Mouse (Mus musculus): ENCODE data around the gene Gm10518. TPM values are rescaled to one million over a fixed set of nuclear protein-coding genes. Genes with fewer than 3 reads are reported as not detected.
"Not testable (repeated sequence)": the region's sequence is repeated elsewhere in the genome, so short reads cannot be mapped to it uniquely, and the experiment has no call there.

Gene Gm10518
- polyA plus RNA-seq, 1 experiment: not detected

DNA sequence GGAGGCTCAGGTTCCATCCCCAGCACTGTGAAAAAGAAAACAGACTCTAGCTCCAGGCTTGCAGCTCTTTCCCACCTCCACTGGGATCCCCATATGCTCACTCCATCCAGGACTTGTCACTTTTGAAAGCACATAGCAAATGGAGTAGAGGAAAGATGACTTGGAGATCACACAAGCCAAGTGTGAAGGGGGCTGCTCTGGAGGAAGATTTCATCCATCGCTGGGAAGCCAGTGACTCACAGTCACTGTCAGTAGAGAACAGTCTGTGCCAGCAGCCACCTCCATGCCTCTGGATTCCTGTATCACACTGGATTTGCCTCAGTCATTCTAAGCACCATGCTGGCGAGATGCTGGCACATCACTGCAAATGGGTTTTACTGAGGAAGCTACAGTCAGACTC lies 11.4 kb downstream of the Gm10518 start:
- Histone ChIP-seq H3K4me3 (ENCODE audit: insufficient read depth, low read depth, low read length) (no peak overlapping the region), H3K4me1 (ENCODE audit: control insufficient read depth, insufficient read depth, insufficient read length, low read length) (no peaks in the 10 kb centered on the region), H3K27ac (replicated peaks; ENCODE audit: low read depth, low read length) (no peak overlapping the region)

DNA sequence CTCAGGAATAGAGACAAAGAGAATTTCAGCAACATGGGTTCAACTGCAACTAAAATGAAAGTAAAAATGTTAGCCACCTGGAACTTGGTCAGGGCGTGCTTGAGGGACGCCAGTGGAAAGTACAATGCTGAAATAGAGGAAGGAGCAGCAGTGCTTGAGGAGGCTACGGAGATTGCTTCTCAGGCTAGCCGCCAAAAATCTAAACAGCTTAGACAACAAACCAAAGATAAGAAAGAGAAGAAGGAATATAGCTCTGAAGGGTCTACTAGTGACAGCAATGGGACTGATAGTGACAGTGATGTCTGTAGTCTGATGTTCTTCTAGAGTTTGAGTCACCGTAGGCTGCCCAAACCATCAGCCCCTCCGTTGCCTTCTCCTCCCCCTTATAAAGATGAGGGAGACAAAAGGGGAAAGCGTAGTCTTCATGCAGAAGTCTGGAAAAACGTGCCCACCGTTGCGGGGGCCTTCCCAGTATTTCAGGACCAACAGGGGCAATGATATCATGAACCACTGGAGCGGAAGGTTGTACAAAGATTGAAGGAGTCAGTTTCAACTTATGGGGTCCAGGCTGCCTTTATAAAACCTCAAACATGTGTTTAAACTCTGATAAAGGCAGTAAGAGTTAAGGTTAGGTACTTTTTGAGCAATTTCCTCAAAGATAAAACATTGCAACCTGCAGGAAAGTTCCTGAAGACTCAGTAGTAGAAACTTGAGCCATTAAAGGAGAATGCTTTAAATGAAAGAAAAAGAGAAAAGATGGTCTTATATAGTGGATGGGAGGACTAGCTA lies 15.5 kb downstream of the Gm10518 start:
- not testable (repeated sequence) for H3K4me1 ChIP-seq (ENCODE audit: control insufficient read depth, insufficient read depth, insufficient read length, low read length); H3K27ac ChIP-seq (replicated peaks; ENCODE audit: low read depth, low read length); H3K4me3 ChIP-seq (ENCODE audit: insufficient read depth, low read depth, low read length)

DNA sequence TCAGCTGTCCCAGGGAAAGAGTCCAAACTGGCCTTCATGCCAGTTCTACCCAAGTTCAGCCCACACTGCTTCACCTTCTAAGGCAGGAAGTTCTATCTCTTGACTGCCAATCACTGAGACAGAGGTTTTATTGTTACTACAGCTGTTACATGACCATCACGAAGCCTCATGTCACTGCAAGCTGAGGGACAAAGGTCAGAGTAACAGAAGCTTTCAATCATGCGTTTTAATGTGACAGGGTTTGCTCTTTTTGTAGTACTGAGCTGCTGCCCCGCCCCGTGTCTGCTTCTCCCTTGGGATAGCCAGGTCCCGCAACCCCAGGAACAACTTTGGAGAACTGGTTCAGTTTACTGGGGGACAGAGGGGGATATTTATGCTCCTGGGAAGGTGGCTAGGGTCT lies 21.4 kb downstream of the Gm10518 start:
- H3K27ac ChIP-seq (replicated peaks; ENCODE audit: low read depth, low read length): no peak overlapping the region
- H3K4me1 ChIP-seq (ENCODE audit: control insufficient read depth, insufficient read depth, insufficient read length, low read length): no peaks in the 10 kb centered on the region
- no peak overlapping the region for H3K4me3 ChIP-seq (ENCODE audit: insufficient read depth, low read depth, low read length)

GRCm38 (mm10) chr1:179828051-179828450 lies 24.9 kb downstream of the Gm10518 start:
- Histone ChIP-seq H3K27ac (replicated peaks; ENCODE audit: low read depth, low read length) (no peak overlapping the region), H3K4me1 (ENCODE audit: control insufficient read depth, insufficient read depth, insufficient read length, low read length) (no peaks in the 10 kb centered on the region), H3K4me3 (ENCODE audit: insufficient read depth, low read depth, low read length) (no peak overlapping the region)

DNA sequence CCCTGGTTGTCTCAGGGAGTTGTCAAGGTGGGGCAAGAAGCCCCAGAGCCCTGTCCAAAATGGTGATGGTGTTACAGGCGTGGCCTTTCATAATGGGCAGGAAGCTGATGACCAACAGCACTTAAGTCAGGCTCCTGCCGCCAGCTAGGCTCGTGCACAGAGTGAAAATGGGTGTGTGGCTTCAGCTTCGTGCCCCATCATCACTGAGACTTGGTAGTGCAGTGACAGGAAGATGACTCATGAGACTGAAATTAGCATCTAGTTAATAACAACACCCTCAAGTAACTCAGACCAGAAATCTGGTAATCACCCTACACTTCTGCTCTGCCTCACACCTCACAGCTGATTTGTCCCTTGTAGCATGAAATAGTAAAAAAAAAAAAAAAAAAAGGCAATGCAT lies 25.7 kb downstream of the Gm10518 start:
- Histone ChIP-seq H3K4me3 (ENCODE audit: insufficient read depth, low read depth, low read length) (no peak overlapping the region), H3K27ac (replicated peaks; ENCODE audit: low read depth, low read length) (no peak overlapping the region), H3K4me1 (ENCODE audit: control insufficient read depth, insufficient read depth, insufficient read length, low read length) (no peaks in the 10 kb centered on the region)

GRCm38 (mm10) chr1:179832710-179833240 lies 29.6 kb downstream of the Gm10518 start:
- Histone ChIP-seq H3K27ac (replicated peaks; ENCODE audit: low read depth, low read length) (no peak overlapping the region), H3K4me1 (ENCODE audit: control insufficient read depth, insufficient read depth, insufficient read length, low read length) (no peaks in the 10 kb centered on the region), H3K4me3 (ENCODE audit: insufficient read depth, low read depth, low read length) (no peak overlapping the region)

DNA sequence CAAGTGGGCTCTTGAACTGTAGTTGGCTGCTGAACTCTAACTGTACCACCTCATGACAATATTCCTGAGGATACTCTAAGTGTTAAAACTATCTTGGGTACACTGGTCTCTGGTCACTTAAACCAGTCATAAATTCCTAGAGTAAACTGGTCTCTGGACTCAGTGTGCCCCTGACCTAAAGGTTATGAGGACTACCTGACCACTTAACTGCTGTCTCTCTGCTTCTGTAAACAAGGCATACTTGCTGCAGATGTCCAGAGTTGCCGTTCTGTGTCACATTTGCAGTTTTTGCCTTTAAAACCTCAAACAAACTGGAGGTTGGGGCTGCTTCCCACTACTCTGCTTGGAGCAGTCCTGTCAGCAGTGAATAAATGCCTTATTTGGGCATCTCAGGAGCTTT lies 30.4 kb downstream of the Gm10518 start:
- Histone ChIP-seq H3K27ac (replicated peaks; ENCODE audit: low read depth, low read length) (no peak overlapping the region), H3K4me3 (ENCODE audit: insufficient read depth, low read depth, low read length) (no peak overlapping the region), H3K4me1 (ENCODE audit: control insufficient read depth, insufficient read depth, insufficient read length, low read length) (no peaks in the 10 kb centered on the region)

GRCm38 (mm10) chr1:179835753-179836425 lies 32.7 kb downstream of the Gm10518 start:
- no peak overlapping the region for H3K4me3 ChIP-seq (ENCODE audit: insufficient read depth, low read depth, low read length)
- no peaks in the 10 kb centered on the region for H3K4me1 ChIP-seq (ENCODE audit: control insufficient read depth, insufficient read depth, insufficient read length, low read length)
- H3K27ac ChIP-seq (replicated peaks; ENCODE audit: low read depth, low read length): no peak overlapping the region

- Histone ChIP-seq H3K4me1 (ENCODE audit: control insufficient read depth, insufficient read depth, insufficient read length, low read length) (no peaks in the 10 kb centered on the region), H3K27ac (replicated peaks; ENCODE audit: low read depth, low read length) (no peak overlapping the region), H3K4me3 (ENCODE audit: insufficient read depth, low read depth, low read length) (no peak overlapping the region)
Measured at GRCm38 (mm10) chr1:179836426-179837404, 33.5 kb downstream of the Gm10518 start.

GRCm38 (mm10) chr1:179842568-179842967 lies 39.4 kb downstream of the Gm10518 start:
- Histone ChIP-seq H3K4me1 (ENCODE audit: control insufficient read depth, insufficient read depth, insufficient read length, low read length) (no peaks in the 10 kb centered on the region), H3K4me3 (ENCODE audit: insufficient read depth, low read depth, low read length) (no peak overlapping the region), H3K27ac (replicated peaks; ENCODE audit: low read depth, low read length) (no peak overlapping the region)

DNA sequence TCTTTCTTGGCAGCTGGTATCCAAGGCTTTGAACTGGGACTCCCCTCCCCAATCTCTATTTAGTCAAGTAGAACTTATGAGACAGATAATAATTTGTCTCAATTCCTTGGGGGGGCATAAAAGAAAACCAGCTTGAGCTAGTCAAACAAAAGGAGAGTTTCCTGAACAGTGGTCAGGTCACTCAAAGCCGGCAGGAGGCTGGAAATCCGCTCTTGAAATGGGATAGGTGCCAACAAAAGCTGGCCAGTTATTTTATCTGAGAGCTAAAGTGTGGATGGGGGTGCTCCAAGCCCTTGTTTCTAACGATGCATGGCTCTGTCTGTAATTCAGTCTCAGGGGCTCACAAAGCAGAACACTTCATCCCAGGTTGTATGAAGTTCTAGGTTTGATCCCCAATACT lies 40.8 kb downstream of the Gm10518 start:
- Histone ChIP-seq H3K4me1 (ENCODE audit: control insufficient read depth, insufficient read depth, insufficient read length, low read length) (no peaks in the 10 kb centered on the region), H3K4me3 (ENCODE audit: insufficient read depth, low read depth, low read length) (no peak overlapping the region), H3K27ac (replicated peaks; ENCODE audit: low read depth, low read length) (no peak overlapping the region)

- H3K4me1 ChIP-seq (ENCODE audit: control insufficient read depth, insufficient read depth, insufficient read length, low read length): no peaks in the 10 kb centered on the region
- H3K4me3 ChIP-seq (ENCODE audit: insufficient read depth, low read depth, low read length): no peak overlapping the region
- no peak overlapping the region for H3K27ac ChIP-seq (replicated peaks; ENCODE audit: low read depth, low read length)
Measured at GRCm38 (mm10) chr1:179844894-179845293, 41.7 kb downstream of the Gm10518 start.

- H3K27ac ChIP-seq (replicated peaks; ENCODE audit: low read depth, low read length): no peak overlapping the region
- H3K4me3 ChIP-seq (ENCODE audit: insufficient read depth, low read depth, low read length): no peak overlapping the region
- H3K4me1 ChIP-seq (ENCODE audit: control insufficient read depth, insufficient read depth, insufficient read length, low read length): no peaks in the 10 kb centered on the region
Measured at GRCm38 (mm10) chr1:179845832-179846499, 42.8 kb downstream of the Gm10518 start.

DNA sequence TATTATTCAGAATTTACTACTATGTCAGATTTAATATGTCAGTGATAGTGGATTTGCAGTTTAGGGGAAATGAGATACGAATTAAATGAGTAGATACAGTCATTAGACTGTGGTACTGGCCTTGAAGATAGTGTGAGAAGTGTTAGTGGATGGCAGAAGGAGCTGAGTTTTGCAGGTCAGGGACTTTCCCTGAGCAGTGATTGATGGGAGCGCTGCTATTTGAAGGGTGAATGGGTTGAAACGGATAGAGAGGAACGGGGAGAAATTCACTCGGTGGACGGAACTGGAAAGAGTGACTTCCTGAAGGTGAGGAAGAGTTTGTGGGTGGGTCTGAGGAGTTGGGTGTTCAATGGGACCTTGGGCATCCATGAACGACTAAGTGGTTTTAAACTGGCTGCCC lies 44.0 kb downstream of the Gm10518 start:
- H3K27ac ChIP-seq (replicated peaks; ENCODE audit: low read depth, low read length): no peak overlapping the region
- no peaks in the 10 kb centered on the region for H3K4me1 ChIP-seq (ENCODE audit: control insufficient read depth, insufficient read depth, insufficient read length, low read length)
- H3K4me3 ChIP-seq (ENCODE audit: insufficient read depth, low read depth, low read length): no peak overlapping the region
